Mouse (Mus musculus): ENCODE measurements around the gene Vwc2. TPM values are rescaled to one million over a fixed set of nuclear protein-coding genes. Genes with fewer than 3 reads are reported as not detected.

Vwc2 gene
- polyA plus RNA-seq, 1 experiment from 2014 or later = 2.6 TPM

GRCm38 (mm10) chr11:11171396-11171795 is 57.4 kb downstream of the Vwc2 start:
- no peak overlapping the region for H3K27ac ChIP-seq (ENCODE audit: low read depth, low read length)
- WGBS = 94% methylated on average over 4 of the region's 4 CpGs

GRCm38 (mm10) chr11:11175259-11175658 is 61.2 kb downstream of the Vwc2 start:
- WGBS = 78% methylated on average over 2 of the region's 2 CpGs
- ATAC-seq (replicated peaks; ENCODE audit: low FRiP score) = no peak

More at GRCm38 (mm10) chr11:11171396-11171795, 57.4 kb downstream of the Vwc2 start:
- H3K4me1 ChIP-seq (replicated peaks; ENCODE audit: control insufficient read depth, insufficient read depth, low read length) = no peaks in the 10 kb centered on the region
- no peaks in the 10 kb centered on the region for H3K27me3 ChIP-seq (ENCODE audit: control insufficient read depth, insufficient read depth, low read length)
- no peak for DNase-seq (ENCODE audit: low spot score)
- H3K9ac ChIP-seq (ENCODE audit: low read length) = no peak overlapping the region
- no peaks in the 10 kb centered on the region for H3K36me3 ChIP-seq (ENCODE audit: control insufficient read depth, insufficient read depth, low read length)
- ATAC-seq (replicated peaks; ENCODE audit: low FRiP score) = no peak
- no peaks in the 10 kb centered on the region for H3K9me3 ChIP-seq (ENCODE audit: control insufficient read depth, low read length)
- no peak overlapping the region for H3K4me3 ChIP-seq (ENCODE audit: low read depth, low read length)
- H3K4me2 ChIP-seq (ENCODE audit: low read depth, low read length, severe bottlenecking) = no peak overlapping the region

GRCm38 (mm10) chr11:11182705-11183104 is 68.7 kb downstream of the Vwc2 start:
- H3K4me2 ChIP-seq (ENCODE audit: low read depth, low read length, severe bottlenecking) = no peak overlapping the region

More at GRCm38 (mm10) chr11:11175259-11175658, 61.2 kb downstream of the Vwc2 start:
- Histone ChIP-seq H3K4me2 (ENCODE audit: low read depth, low read length, severe bottlenecking) (no peak overlapping the region), H3K36me3 (ENCODE audit: control insufficient read depth, insufficient read depth, low read length) (no peaks in the 10 kb centered on the region), H3K9me3 (ENCODE audit: control insufficient read depth, low read length) (no peaks in the 10 kb centered on the region), H3K9ac (ENCODE audit: low read length) (no peak overlapping the region), H3K4me1 (replicated peaks; ENCODE audit: control insufficient read depth, insufficient read depth, low read length) (no peaks in the 10 kb centered on the region), H3K4me3 (ENCODE audit: low read depth, low read length) (no peak overlapping the region), H3K27me3 (ENCODE audit: control insufficient read depth, insufficient read depth, low read length) (no peaks in the 10 kb centered on the region), H3K27ac (ENCODE audit: low read depth, low read length) (no peak overlapping the region)
- DNase-seq (ENCODE audit: low spot score) = no peak

GRCm38 (mm10) chr11:11223162-11223561 is 109.1 kb downstream of the Vwc2 start:
- Histone ChIP-seq H3K27me3 (ENCODE audit: control insufficient read depth, insufficient read depth, low read length) (no peaks in the 10 kb centered on the region), H3K4me3 (ENCODE audit: low read depth, low read length) (no peak overlapping the region), H3K27ac (ENCODE audit: low read depth, low read length) (no peak overlapping the region), H3K4me2 (ENCODE audit: low read depth, low read length, severe bottlenecking) (no peak overlapping the region), H3K36me3 (ENCODE audit: control insufficient read depth, insufficient read depth, low read length) (no peaks in the 10 kb centered on the region), H3K9me3 (ENCODE audit: control insufficient read depth, low read length) (no peaks in the 10 kb centered on the region), H3K4me1 (replicated peaks; ENCODE audit: control insufficient read depth, insufficient read depth, low read length) (no peaks in the 10 kb centered on the region), H3K9ac (ENCODE audit: low read length) (no peak overlapping the region)
- DNase-seq (ENCODE audit: low spot score) (no peak), ATAC-seq (replicated peaks; ENCODE audit: low FRiP score) (peak; percentile 48; the same call in 1 of the 2 replicates)
- WGBS = 29% methylated on average over 1 of the region's 1 CpGs

More at GRCm38 (mm10) chr11:11182705-11183104, 68.7 kb downstream of the Vwc2 start:
- H3K4me3 ChIP-seq (ENCODE audit: low read depth, low read length) = no peak overlapping the region
- no peaks in the 10 kb centered on the region for H3K4me1 ChIP-seq (replicated peaks; ENCODE audit: control insufficient read depth, insufficient read depth, low read length)
- H3K9me3 ChIP-seq (ENCODE audit: control insufficient read depth, low read length) = no peaks in the 10 kb centered on the region
- no peak overlapping the region for H3K9ac ChIP-seq (ENCODE audit: low read length)
- 87% methylated on average over 2 of the region's 2 CpGs for WGBS
- no peak for ATAC-seq (replicated peaks; ENCODE audit: low FRiP score)
- H3K27ac ChIP-seq (ENCODE audit: low read depth, low read length) = no peak overlapping the region
- no peaks in the 10 kb centered on the region for H3K36me3 ChIP-seq (ENCODE audit: control insufficient read depth, insufficient read depth, low read length)
- no peaks in the 10 kb centered on the region for H3K27me3 ChIP-seq (ENCODE audit: control insufficient read depth, insufficient read depth, low read length)
- no peak for DNase-seq (ENCODE audit: low spot score)

- no peak overlapping the region for H3K4me2 ChIP-seq (ENCODE audit: low read depth, low read length, severe bottlenecking)
- no peak overlapping the region for H3K9ac ChIP-seq (ENCODE audit: low read length)
- ATAC-seq (replicated peaks; ENCODE audit: low FRiP score) (no peak), DNase-seq (ENCODE audit: low spot score) (no peak)
- WGBS = 74% methylated on average over 1 of the region's 1 CpGs
- no peaks in the 10 kb centered on the region for H3K27me3 ChIP-seq (ENCODE audit: control insufficient read depth, insufficient read depth, low read length)
- no peaks in the 10 kb centered on the region for H3K4me1 ChIP-seq (replicated peaks; ENCODE audit: control insufficient read depth, insufficient read depth, low read length)
- no peak overlapping the region for H3K4me3 ChIP-seq (ENCODE audit: low read depth, low read length)
- no peaks in the 10 kb centered on the region for H3K9me3 ChIP-seq (ENCODE audit: control insufficient read depth, low read length)
- no peaks in the 10 kb centered on the region for H3K36me3 ChIP-seq (ENCODE audit: control insufficient read depth, insufficient read depth, low read length)
- H3K27ac ChIP-seq (ENCODE audit: low read depth, low read length) = no peak overlapping the region
Measured at GRCm38 (mm10) chr11:11239346-11239745, 125.3 kb downstream of the Vwc2 start.

- H3K27ac ChIP-seq (ENCODE audit: low read depth, low read length) = no peak overlapping the region
- no peak overlapping the region for H3K9ac ChIP-seq (ENCODE audit: low read length)
- DNase-seq (ENCODE audit: low spot score) = no peak
- H3K9me3 ChIP-seq (ENCODE audit: control insufficient read depth, low read length) = no peaks in the 10 kb centered on the region
- H3K4me3 ChIP-seq (ENCODE audit: low read depth, low read length) = no peak overlapping the region
- WGBS = 79% methylated on average over 6 of the region's 6 CpGs
- no peak for ATAC-seq (replicated peaks; ENCODE audit: low FRiP score)
- H3K4me1 ChIP-seq (replicated peaks; ENCODE audit: control insufficient read depth, insufficient read depth, low read length) = no peaks in the 10 kb centered on the region
- H3K4me2 ChIP-seq (ENCODE audit: low read depth, low read length, severe bottlenecking) = no peak overlapping the region
- H3K36me3 ChIP-seq (ENCODE audit: control insufficient read depth, insufficient read depth, low read length) = no peaks in the 10 kb centered on the region
- no peaks in the 10 kb centered on the region for H3K27me3 ChIP-seq (ENCODE audit: control insufficient read depth, insufficient read depth, low read length)
Measured at GRCm38 (mm10) chr11:11242694-11243377, 128.8 kb downstream of the Vwc2 start.

- Histone ChIP-seq H3K4me3 (ENCODE audit: low read depth, low read length) (no peak overlapping the region), H3K27me3 (ENCODE audit: control insufficient read depth, insufficient read depth, low read length) (no peaks in the 10 kb centered on the region), H3K4me1 (replicated peaks; ENCODE audit: control insufficient read depth, insufficient read depth, low read length) (no peaks in the 10 kb centered on the region), H3K4me2 (ENCODE audit: low read depth, low read length, severe bottlenecking) (no peak overlapping the region), H3K9me3 (ENCODE audit: control insufficient read depth, low read length) (no peaks in the 10 kb centered on the region), H3K36me3 (ENCODE audit: control insufficient read depth, insufficient read depth, low read length) (no peaks in the 10 kb centered on the region), H3K27ac (ENCODE audit: low read depth, low read length) (no peak overlapping the region), H3K9ac (ENCODE audit: low read length) (no peak overlapping the region)
- ATAC-seq (replicated peaks; ENCODE audit: low FRiP score) = no peak
- no peak for DNase-seq (ENCODE audit: low spot score)
- 88% methylated on average over 1 of the region's 1 CpGs for WGBS
Measured at GRCm38 (mm10) chr11:11257348-11257747, 143.3 kb downstream of the Vwc2 start.

- no peak overlapping the region for H3K27ac ChIP-seq (ENCODE audit: low read depth, low read length)
- H3K36me3 ChIP-seq (ENCODE audit: control insufficient read depth, insufficient read depth, low read length) = no peaks in the 10 kb centered on the region
- DNase-seq (ENCODE audit: low spot score) (no peak), ATAC-seq (replicated peaks; ENCODE audit: low FRiP score) (no peak)
- no peaks in the 10 kb centered on the region for H3K9me3 ChIP-seq (ENCODE audit: control insufficient read depth, low read length)
- H3K4me1 ChIP-seq (replicated peaks; ENCODE audit: control insufficient read depth, insufficient read depth, low read length) = no peaks in the 10 kb centered on the region
- H3K9ac ChIP-seq (ENCODE audit: low read length) = no peak overlapping the region
- H3K4me2 ChIP-seq (ENCODE audit: low read depth, low read length, severe bottlenecking) = no peak overlapping the region
- no peaks in the 10 kb centered on the region for H3K27me3 ChIP-seq (ENCODE audit: control insufficient read depth, insufficient read depth, low read length)
- no peak overlapping the region for H3K4me3 ChIP-seq (ENCODE audit: low read depth, low read length)
Measured at GRCm38 (mm10) chr11:11280128-11280527, 166.1 kb downstream of the Vwc2 start.

GRCm38 (mm10) chr11:11283512-11283911 is 169.5 kb downstream of the Vwc2 start:
- H3K27me3 ChIP-seq (ENCODE audit: control insufficient read depth, insufficient read depth, low read length) = no peaks in the 10 kb centered on the region
- no peak for DNase-seq (ENCODE audit: low spot score)
- no peak for ATAC-seq (replicated peaks; ENCODE audit: low FRiP score)
- H3K36me3 ChIP-seq (ENCODE audit: control insufficient read depth, insufficient read depth, low read length) = no peaks in the 10 kb centered on the region
- H3K27ac ChIP-seq (ENCODE audit: low read depth, low read length) = no peak overlapping the region
- H3K4me2 ChIP-seq (ENCODE audit: low read depth, low read length, severe bottlenecking) = no peak overlapping the region
- H3K9ac ChIP-seq (ENCODE audit: low read length) = no peak overlapping the region
- no peaks in the 10 kb centered on the region for H3K9me3 ChIP-seq (ENCODE audit: control insufficient read depth, low read length)
- 91% methylated on average over 3 of the region's 3 CpGs for WGBS
- no peaks in the 10 kb centered on the region for H3K4me1 ChIP-seq (replicated peaks; ENCODE audit: control insufficient read depth, insufficient read depth, low read length)
- no peak overlapping the region for H3K4me3 ChIP-seq (ENCODE audit: low read depth, low read length)
